Mouse (Mus musculus): ENCODE measurements around the gene Syngap1.

GRCm38 (mm10) chr17:26918343-26918742 is 22.7 kb upstream of the Syngap1 start:
- TF ChIP-seq CTCF (IDR thresholded peaks at IDR 0.05; ENCODE audit: low read depth) (no peak), EP300 (IDR thresholded peaks at IDR 0.05; ENCODE audit: low read depth) (no peak)

Data from liver, embryonic 14.5 days (tissue).